Comparison of ENCODE assay signal across 8 mouse cellular contexts in the genomic region with DNA sequence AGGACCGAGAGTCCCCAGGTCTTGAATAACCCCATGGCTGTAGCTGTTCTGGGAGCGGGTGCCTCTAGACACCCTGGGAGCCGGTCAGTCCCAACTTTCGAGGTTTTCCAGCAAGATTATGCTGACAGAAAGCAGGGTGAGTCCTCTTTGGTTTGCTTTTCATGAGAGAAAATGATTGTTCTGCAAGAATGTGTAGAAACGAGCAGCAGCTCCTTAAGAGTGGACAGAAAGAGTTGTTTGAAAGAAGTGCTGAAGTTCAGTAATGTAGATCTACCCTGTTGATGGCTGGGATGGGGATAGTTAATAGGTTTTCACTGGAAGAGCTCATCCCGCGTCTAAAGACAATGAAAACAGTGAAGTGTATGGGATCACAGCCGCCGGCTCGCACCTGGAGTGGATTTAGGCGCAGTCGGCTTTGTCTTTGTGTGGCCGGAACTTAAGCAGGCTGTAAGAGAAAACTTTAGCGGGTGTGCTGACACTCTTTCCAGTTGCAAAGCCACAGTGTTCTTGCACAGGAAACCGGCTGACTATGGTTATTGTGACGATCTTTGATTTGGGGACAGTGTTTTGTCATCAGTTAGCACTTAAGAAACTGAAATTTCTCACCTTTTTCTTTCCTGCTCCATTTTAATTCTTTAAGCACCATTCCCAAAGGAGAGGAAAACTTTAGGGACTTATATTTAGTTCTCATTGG. TPM values are rescaled to one million over a fixed set of nuclear protein-coding genes. Genes with fewer than 3 reads are reported as not detected.
DNase-seq lines count a peak whose midpoint lies in the region; ATAC-seq and TF ChIP-seq lines count a peak whose summit lies in the region.

No protein-coding gene starts in this region.

- ATAC-seq in lung, embryonic 16.5 days (ENCODE audit: low read depth), result no peak
- ATAC-seq in liver, embryonic 16.5 days (ENCODE audit: low read depth), result no peak
- ATAC-seq in stomach, postnatal 0 days (ENCODE audit: low FRiP score, low TSS enrichment), result no peak

- TF ChIP-seq CTCF in stomach, postnatal 0 days (IDR thresholded peaks at IDR 0.05; ENCODE audit: low read depth), result no peak

- no peak overlapping the region for H3K9ac ChIP-seq in lung, embryonic 16.5 days (ENCODE audit: low read length)
- H3K9ac ChIP-seq in liver, embryonic 16.5 days (ENCODE audit: low read depth, low read length), result no peak overlapping the region
- no peak overlapping the region; the same call in 1 of the 2 replicates for H3K9ac ChIP-seq in stomach, postnatal 0 days (ENCODE audit: low read length)

- 3% methylated on average over 16 of the region's 16 CpGs for WGBS in lung, embryonic 16.5 days
- WGBS in liver, embryonic 16.5 days (ENCODE audit: insufficient replicate concordance), result 1% methylated on average over 16 of the region's 16 CpGs
- 6% methylated on average over 16 of the region's 16 CpGs for WGBS in stomach, postnatal 0 days

- H3K27me3 ChIP-seq in lung, embryonic 16.5 days (ENCODE audit: control insufficient read depth, insufficient read depth, low read depth, low read length), result peaks cover 36% of the 10 kb centered on the region
- peaks cover 28% of the 10 kb centered on the region for H3K27me3 ChIP-seq in liver, embryonic 16.5 days (ENCODE audit: control insufficient read depth, insufficient read depth, low read depth, low read length)
- H3K27me3 ChIP-seq in stomach, postnatal 0 days (ENCODE audit: control insufficient read depth, insufficient read depth, low read length), result peaks cover 6% of the 10 kb centered on the region; the same call in 1 of the 2 replicates

- no peaks in the 10 kb centered on the region for H3K36me3 ChIP-seq in lung, embryonic 16.5 days (ENCODE audit: control insufficient read depth, insufficient read depth, low read length)
- no peaks in the 10 kb centered on the region for H3K36me3 ChIP-seq in liver, embryonic 16.5 days (ENCODE audit: control insufficient read depth, insufficient read depth)
- H3K36me3 ChIP-seq in stomach, postnatal 0 days (ENCODE audit: control insufficient read depth, insufficient read depth, low read length), result no peaks in the 10 kb centered on the region

- H3K4me2 ChIP-seq in lung, embryonic 16.5 days (ENCODE audit: low read depth, low read length), result peak overlapping the region; percentile 67
- H3K4me2 ChIP-seq in liver, embryonic 16.5 days (ENCODE audit: low read depth, low read length), result peak overlapping the region; percentile 39
- peak overlapping the region; percentile 77 for H3K4me2 ChIP-seq in stomach, postnatal 0 days (replicated peaks; ENCODE audit: low read depth)

- H3K4me3 ChIP-seq in lung, embryonic 16.5 days (ENCODE audit: low read length), result peak overlapping the region; percentile 47
- peak overlapping the region; percentile 36 for H3K4me3 ChIP-seq in liver, embryonic 16.5 days (ENCODE audit: low read depth, low read length)
- peak overlapping the region; percentile 43 for H3K4me3 ChIP-seq in stomach, postnatal 0 days (ENCODE audit: low read depth, low read length)

- TF ChIP-seq EP300 in stomach, postnatal 0 days (optimal IDR thresholded peaks at IDR 0.05), result no peak

- no peak for DNase-seq in lung, postnatal 25 days (ENCODE audit: low spot score)
- peak; percentile 39 for DNase-seq in forelimb bud, embryonic 11.5 days (ENCODE audit: low read depth, low spot score)
- peak; percentile 15 for DNase-seq in stomach, postnatal 0 days (ENCODE audit: low spot score)
- no peak for DNase-seq in adrenal gland, adult 18-20 months (ENCODE audit: low spot score in 2 of 2)
- no peak for DNase-seq in MN1 (ENCODE audit: low spot score)
- DNase-seq in layer of hippocampus, adult 11-12 months (ENCODE audit: low spot score), result no peak

- H3K27ac ChIP-seq in lung, embryonic 16.5 days (ENCODE audit: low read length), result no peak overlapping the region
- no peak overlapping the region for H3K27ac ChIP-seq in liver, embryonic 16.5 days (ENCODE audit: low read length)
- no peak overlapping the region for H3K27ac ChIP-seq in stomach, postnatal 0 days (replicated peaks)

- H3K4me1 ChIP-seq in lung, embryonic 16.5 days (replicated peaks; ENCODE audit: control insufficient read depth, insufficient read depth, low read length), result peaks cover 5% of the 10 kb centered on the region; the same call in 1 of the 2 replicates
- no peaks in the 10 kb centered on the region for H3K4me1 ChIP-seq in liver, embryonic 16.5 days (ENCODE audit: control insufficient read depth, low read depth, low read length)
- 0 out of 2 replicates have a peak, but pooled peaks cover 2% of the 10 kb centered on the region for H3K4me1 ChIP-seq in stomach, postnatal 0 days (replicated peaks; ENCODE audit: control insufficient read depth, insufficient read depth)

- no peaks in the 10 kb centered on the region for H3K9me3 ChIP-seq in lung, embryonic 16.5 days (ENCODE audit: control insufficient read depth, low read length)
- no peaks in the 10 kb centered on the region for H3K9me3 ChIP-seq in liver, embryonic 16.5 days (replicated peaks; ENCODE audit: control insufficient read depth, low read length)
- H3K9me3 ChIP-seq in stomach, postnatal 0 days (ENCODE audit: control insufficient read depth, low read length), result no peaks in the 10 kb centered on the region

RNA-seq across cellular contexts. Expression of a gene that starts 9.7 kb away (rescaled TPM):
- not detected in 2 replicates for polyA plus RNA-seq in lung, embryonic 16.5 days (2015; fragmentation: Nextera tagmentation; extraction: Ambion mirVana)
- polyA plus RNA-seq in liver, embryonic 16.5 days (2015; fragmentation: Nextera tagmentation; extraction: Ambion mirVana), result not detected in 2 replicates
- 0.08 and 0.17 TPM in 2 replicates for polyA plus RNA-seq in stomach, postnatal 0 days (2015; fragmentation: Nextera tagmentation; extraction: Ambion mirVana)
- under 1 TPM; 0.16 to 0.70 TPM for total RNA-seq in adrenal gland, adult 18-20 months (2021)

Comparison
In these comparisons a context has a peak if more than half of its experiments do, and no peak if none do; other contexts are left out.
1. DNase-seq: peak in forelimb bud, embryonic 11.5 days (single experiment) and stomach, postnatal 0 days (single experiment); none in lung, postnatal 25 days (single experiment), adrenal gland, adult 18-20 months (0 of 2), MN1 (single experiment) and layer of hippocampus, adult 11-12 months (single experiment).
2. Peak in every context shown above with its lines, with median percentiles within 50 percentile points of each other: H3K4me2 ChIP-seq and H3K4me3 ChIP-seq.